Mouse (Mus musculus) forebrain, postnatal 0 days (tissue): ENCODE results near the gene Mns1. TPM values are rescaled to one million over a fixed set of nuclear protein-coding genes. Genes with fewer than 3 reads are reported as not detected.

ENCODE experiments used
- ATAC-seq: fragments of 200-750 bp; cut with Nextera tagmentation; 2 replicates; pipeline ENCODE4 v1.8.0; 2017; ENCODE audit warnings: mild to moderate bottlenecking, moderate library complexity
- DNase-seq: peaks from one replicate; pipeline ENCODE4 v3.0.0-alpha.2; 2015
- H3K27ac ChIP-seq: fragments of 300-500 bp; sonication (generic); 2 replicates; pipeline ENCODE4 v1.5.1; 2014; ENCODE audit warnings: low read depth, mild to moderate bottlenecking, antibody characterized with exemption, low read length, moderate library complexity, mixed read lengths
- H3K27me3 ChIP-seq: fragments of 300-500 bp; sonication (generic); 2 replicates; pipeline ENCODE4 v1.6.1; 2014; ENCODE audit warnings: mild to moderate bottlenecking, low read length, mixed read lengths; ENCODE audit not compliant: insufficient read depth
- H3K36me3 ChIP-seq: fragments of 300-500 bp; sonication (generic); 2 replicates; pipeline ENCODE4 v1.6.1; 2014; ENCODE audit warnings: mild to moderate bottlenecking, moderate library complexity; ENCODE audit not compliant: insufficient read depth
- H3K4me1 ChIP-seq: fragments of 300-500 bp; sonication (generic); 2 replicates; pipeline ENCODE4 v1.6.1; 2014; ENCODE audit warnings: antibody characterized with exemption; ENCODE audit not compliant: insufficient read depth
- H3K4me2 ChIP-seq: fragments of 300-500 bp; sonication (generic); 2 replicates; pipeline ENCODE4 v1.6.1; 2014; ENCODE audit warnings: low read depth, mild to moderate bottlenecking, moderate library complexity
- H3K4me3 ChIP-seq: fragments of 300-500 bp; sonication (generic); 2 replicates; pipeline ENCODE4 v1.5.1; 2014; ENCODE audit warnings: low read depth, low read length, mixed read lengths
- H3K9ac ChIP-seq: fragments of 300-500 bp; sonication (generic); 2 replicates; pipeline ENCODE4 v1.6.1; 2014; ENCODE audit warnings: mild to moderate bottlenecking
- H3K9me3 ChIP-seq: fragments of 300-500 bp; sonication (generic); 2 replicates; pipeline ENCODE4 v1.6.1; 2016; ENCODE audit warnings: low read length
- CTCF ChIP-seq: sonication (generic); IDR thresholded peaks from 2 replicates; pipeline ENCODE4 v1.5.1; 2016; ENCODE audit warnings: antibody characterized with exemption, control low read depth, low read depth
- WGBS: fragments of 180-500 bp; shearing (Covaris S2); extraction: QIAGEN DNeasy Blood & Tissue Kit; methylation state at CpG from one replicate; pipeline ENCODE4 v1.1.7; 2014; 5-methylcytosine and 5-hydroxymethylcytosine counted together
- polyA plus RNA-seq: library from polyadenylated mRNA; unstranded; fragments of >200 nt; fragmentation: Nextera tagmentation; extraction: Ambion mirVana; gene quantifications from 2 replicates; pipeline ENCODE4 v1.2.1, GENCODE M21; 2015
- total RNA-seq: library from RNA; depleted of rRNA; stranded (reverse); fragments of >200 nt; gene quantifications from 2 replicates; pipeline ENCODE4 v1.2.3, GENCODE M21; 2014

Gene Mns1
- total and polyA plus RNA-seq, 2 experiments from 2014 or later = 2.8 to 5.6 TPM

DNA sequence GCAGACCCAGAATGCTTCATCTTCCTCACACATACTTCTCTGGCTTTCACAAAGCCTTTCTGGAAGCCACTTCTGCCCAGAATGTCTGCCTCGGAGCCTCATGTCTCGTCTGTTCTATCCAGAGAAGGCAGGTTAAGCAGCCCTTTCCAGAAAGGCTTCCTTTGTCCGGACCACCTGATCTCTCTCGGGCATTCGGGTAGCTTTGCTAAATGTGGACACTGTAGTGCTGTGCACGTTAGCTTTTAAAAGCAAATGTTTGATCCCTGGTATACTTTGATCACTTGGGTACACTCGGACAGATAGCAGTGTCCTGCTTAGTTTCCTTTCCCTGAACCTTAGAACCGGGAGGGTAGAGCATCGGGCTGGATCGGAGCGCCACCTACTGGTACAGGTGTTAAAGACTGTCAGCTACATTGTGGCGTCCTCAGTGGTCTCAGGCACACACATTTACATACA is 29.7 kb upstream of the Mns1 start:
- Histone ChIP-seq H3K4me2 (peak overlapping the region; percentile 49), H3K4me1 (no peaks in the 10 kb centered on the region; the same call in 1 of the 2 replicates), H3K9ac (peak overlapping the region; percentile 31; the same call in 1 of the 2 replicates), H3K9me3 (no peaks in the 10 kb centered on the region), H3K27ac (no peak overlapping the region), H3K4me3 (peak overlapping the region; percentile 32), H3K36me3 (no peaks in the 10 kb centered on the region), H3K27me3 (no peaks in the 10 kb centered on the region)
- ATAC-seq (peak; percentile 93), DNase-seq (peak; percentile 91)
- 10% methylated on average over 12 of the region's 12 CpGs for WGBS
- peak; percentile 91 for TF ChIP-seq CTCF

- H3K27ac ChIP-seq = no peak overlapping the region
- WGBS = 48% methylated on average over 15 of the region's 15 CpGs
- no peaks in the 10 kb centered on the region; the same call in 1 of the 2 replicates for H3K4me1 ChIP-seq
- ATAC-seq (no peak), DNase-seq (no peak)
- no peaks in the 10 kb centered on the region for H3K27me3 ChIP-seq
- H3K36me3 ChIP-seq = no peaks in the 10 kb centered on the region
- no peak overlapping the region for H3K9ac ChIP-seq
- no peaks in the 10 kb centered on the region for H3K9me3 ChIP-seq
- no peak overlapping the region for H3K4me3 ChIP-seq
- no peak for TF ChIP-seq CTCF
- H3K4me2 ChIP-seq = no peak overlapping the region
Observed at GRCm38 (mm10) chr9:72409381-72410225, 28.2 kb upstream of the Mns1 start.

DNA sequence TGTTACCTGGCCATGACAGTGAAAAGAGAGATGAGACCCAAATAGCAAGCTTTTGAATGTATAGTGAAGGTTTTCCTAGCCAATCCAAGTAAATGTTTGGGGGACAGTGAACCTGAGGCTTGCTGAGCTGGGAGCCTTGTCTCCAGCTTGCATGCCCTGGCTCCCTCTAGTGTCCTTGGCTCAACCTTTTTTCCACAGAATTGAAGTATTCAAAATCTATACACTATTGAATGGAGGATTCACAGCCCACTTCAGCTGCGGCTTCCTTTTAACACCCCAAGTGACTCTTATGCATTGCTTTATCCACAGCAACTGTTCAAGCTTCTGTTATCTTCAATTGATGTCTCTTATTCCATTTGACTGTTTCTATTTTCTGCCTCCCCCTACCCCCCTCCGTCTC is 26.1 kb upstream of the Mns1 start:
- TF ChIP-seq CTCF = peak; percentile 71
- H3K4me1 ChIP-seq = no peaks in the 10 kb centered on the region; the same call in 1 of the 2 replicates
- WGBS = 83% methylated on average over 2 of the region's 2 CpGs
- H3K9me3 ChIP-seq = no peaks in the 10 kb centered on the region
- no peak overlapping the region for H3K4me3 ChIP-seq
- no peaks in the 10 kb centered on the region for H3K36me3 ChIP-seq
- DNase-seq (peak; percentile 52), ATAC-seq (no peak)
- H3K27me3 ChIP-seq = no peaks in the 10 kb centered on the region
- H3K9ac ChIP-seq = no peak overlapping the region
- H3K27ac ChIP-seq = no peak overlapping the region
- H3K4me2 ChIP-seq = no peak overlapping the region

DNA sequence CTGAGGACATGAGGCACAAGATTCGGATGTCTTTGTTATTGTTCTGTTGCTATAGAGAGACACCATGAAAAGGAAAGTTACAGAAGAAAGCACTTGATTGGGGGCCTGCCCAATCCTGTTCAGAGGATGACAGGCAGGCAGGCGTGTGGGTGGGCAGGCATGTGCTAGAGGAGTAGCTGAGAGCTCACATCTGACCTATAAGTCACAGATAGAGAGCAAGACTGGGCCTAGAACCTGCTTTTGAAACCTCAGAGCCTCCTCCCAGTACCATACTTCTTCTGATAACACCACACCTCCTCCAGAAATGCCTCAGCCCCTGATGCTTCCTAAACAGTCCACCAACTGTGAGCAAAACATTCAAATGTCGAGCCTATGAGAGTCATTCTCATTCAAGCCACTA is 19.4 kb upstream of the Mns1 start:
- H3K36me3 ChIP-seq = no peaks in the 10 kb centered on the region
- DNase-seq (no peak), ATAC-seq (no peak)
- H3K4me1 ChIP-seq = no peaks in the 10 kb centered on the region
- no peak overlapping the region for H3K27ac ChIP-seq
- WGBS = 79% methylated on average over 3 of the region's 3 CpGs
- no peaks in the 10 kb centered on the region for H3K27me3 ChIP-seq
- H3K9me3 ChIP-seq = no peaks in the 10 kb centered on the region
- H3K4me2 ChIP-seq = no peak overlapping the region
- TF ChIP-seq CTCF = no peak
- H3K4me3 ChIP-seq = no peak overlapping the region
- no peak overlapping the region for H3K9ac ChIP-seq

DNA sequence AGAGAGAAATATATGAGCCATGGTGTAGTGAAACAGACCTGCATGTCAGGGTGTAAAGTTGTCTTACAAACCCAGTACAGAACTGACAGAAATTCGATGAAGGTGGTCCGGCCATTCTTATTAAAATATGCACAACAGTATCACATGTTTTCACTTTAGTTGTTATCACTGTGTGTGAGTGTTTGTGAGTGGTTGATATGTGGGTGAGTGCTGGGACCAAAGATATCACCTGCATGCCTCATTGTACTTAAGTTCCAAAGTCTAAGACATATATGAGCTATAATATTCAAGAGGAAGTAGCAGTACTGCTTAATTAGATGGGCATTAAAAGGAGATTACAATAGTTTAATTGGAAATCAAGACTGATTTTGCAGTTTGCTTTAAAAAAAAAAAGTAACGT is 17.3 kb upstream of the Mns1 start:
- 69% methylated on average over 3 of the region's 3 CpGs for WGBS
- H3K9me3 ChIP-seq = no peaks in the 10 kb centered on the region
- no peak overlapping the region for H3K4me3 ChIP-seq
- ATAC-seq (no peak), DNase-seq (no peak)
- no peak for TF ChIP-seq CTCF
- no peaks in the 10 kb centered on the region for H3K4me1 ChIP-seq
- no peaks in the 10 kb centered on the region for H3K36me3 ChIP-seq
- no peak overlapping the region for H3K9ac ChIP-seq
- no peak overlapping the region for H3K4me2 ChIP-seq
- no peak overlapping the region for H3K27ac ChIP-seq
- no peaks in the 10 kb centered on the region for H3K27me3 ChIP-seq

- Histone ChIP-seq H3K4me2 (no peak overlapping the region), H3K36me3 (no peaks in the 10 kb centered on the region), H3K9ac (no peak overlapping the region), H3K4me1 (no peaks in the 10 kb centered on the region), H3K27me3 (no peaks in the 10 kb centered on the region), H3K27ac (no peak overlapping the region), H3K4me3 (no peak overlapping the region), H3K9me3 (no peaks in the 10 kb centered on the region)
- WGBS = 68% methylated on average over 11 of the region's 11 CpGs
- TF ChIP-seq CTCF = no peak
- ATAC-seq = no peak
- no peak for DNase-seq
Observed at GRCm38 (mm10) chr9:72422284-72422683, 15.5 kb upstream of the Mns1 start.

DNA sequence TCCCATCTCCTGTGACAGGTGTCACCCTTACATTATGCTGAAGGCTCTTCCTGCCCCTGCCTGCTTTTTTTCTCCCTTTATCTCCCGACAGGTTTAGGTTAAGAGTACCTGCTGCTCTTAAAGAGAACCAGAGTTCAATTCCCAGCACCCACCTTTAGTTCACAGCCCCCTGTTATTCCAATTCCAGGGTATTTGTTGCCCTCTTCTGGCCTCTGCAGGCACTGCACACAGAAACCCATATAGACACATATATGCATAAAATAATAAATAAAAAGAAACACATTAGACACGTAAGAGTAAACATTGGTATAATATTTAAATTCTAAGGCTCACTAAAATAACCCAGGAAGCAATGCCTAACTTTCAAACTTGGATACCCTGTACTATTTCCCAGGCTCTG is 15.1 kb upstream of the Mns1 start:
- 92% methylated on average over 2 of the region's 2 CpGs for WGBS
- H3K9me3 ChIP-seq = no peaks in the 10 kb centered on the region
- H3K27ac ChIP-seq = no peak overlapping the region
- no peak overlapping the region for H3K9ac ChIP-seq
- no peak overlapping the region for H3K4me2 ChIP-seq
- ATAC-seq = no peak
- no peak overlapping the region for H3K4me3 ChIP-seq
- no peaks in the 10 kb centered on the region for H3K4me1 ChIP-seq
- no peak for DNase-seq
- TF ChIP-seq CTCF = no peak; the same call in 1 of the 2 replicates
- no peaks in the 10 kb centered on the region for H3K27me3 ChIP-seq
- no peaks in the 10 kb centered on the region for H3K36me3 ChIP-seq
